Mouse (Mus musculus) left cerebral cortex, postnatal 10 days (tissue): ENCODE data around the gene Lgr4. TPM values are rescaled to one million over a fixed set of nuclear protein-coding genes. Genes with fewer than 3 reads are reported as not detected.

Experiments
- DNase-seq, 2 experiments: peaks; one replicate each; pipeline ENCODE4 v3.0.0; 2021 to 2022; ENCODE audit warnings: low spot score in 2 of 2, mixed read lengths in 1 of 2; ENCODE audit errors: extremely low spot score in 1 of 2
- intact Hi-C: fragments of 180-260 bp; cut with DNase I; formaldehyde crosslinking; loops from one replicate; pipeline ENCODE4 v1.15.1; 2025
- total RNA-seq, 2 experiments: library from RNA; stranded (reverse); gene quantifications; 2 replicates each; pipeline ENCODE4 v1.2.3; 2021

Lgr4 gene
- total RNA-seq, 2 experiments from 2014 or later, result 19.6 to 21.2 TPM

- no peak for DNase-seq
- intact Hi-C loops, result no loop called here
Observed at GRCm38 (mm10) chr2:110042861-110043760, 125.7 kb downstream of the Lgr4 start.

GRCm38 (mm10) chr2:110058424-110058823 is 141.0 kb downstream of the Lgr4 start:
- no peak for DNase-seq
- intact Hi-C loops, result no loop called here

- intact Hi-C loops, result loop anchor here (10.0 kb wide), 1 partner anchor 142 kb away; no protein-coding TSS in a partner anchor
Observed at GRCm38 (mm10) chr2:110063131-110063530, 145.7 kb downstream of the Lgr4 start.

More at GRCm38 (mm10) chr2:110063131-110063530, 145.7 kb downstream of the Lgr4 start:
- no peak for DNase-seq

Other genes starting within 250 kb of the Lgr4 start
- gene Bdnf, start 242.9 kb upstream of the Lgr4 start, total RNA-seq, result 10 to 100 TPM; 11.7 to 11.8 TPM
- gene Lin7c, start 26.8 kb upstream of the Lgr4 start, total RNA-seq, result 100 to 1,000 TPM; 124 to 133 TPM
- gene Ccdc34, start 100.2 kb downstream of the Lgr4 start, total RNA-seq, result 10 to 100 TPM; 17.9 to 18.0 TPM